ENCODE assay signal across 9 mouse cellular contexts in the genomic region with DNA sequence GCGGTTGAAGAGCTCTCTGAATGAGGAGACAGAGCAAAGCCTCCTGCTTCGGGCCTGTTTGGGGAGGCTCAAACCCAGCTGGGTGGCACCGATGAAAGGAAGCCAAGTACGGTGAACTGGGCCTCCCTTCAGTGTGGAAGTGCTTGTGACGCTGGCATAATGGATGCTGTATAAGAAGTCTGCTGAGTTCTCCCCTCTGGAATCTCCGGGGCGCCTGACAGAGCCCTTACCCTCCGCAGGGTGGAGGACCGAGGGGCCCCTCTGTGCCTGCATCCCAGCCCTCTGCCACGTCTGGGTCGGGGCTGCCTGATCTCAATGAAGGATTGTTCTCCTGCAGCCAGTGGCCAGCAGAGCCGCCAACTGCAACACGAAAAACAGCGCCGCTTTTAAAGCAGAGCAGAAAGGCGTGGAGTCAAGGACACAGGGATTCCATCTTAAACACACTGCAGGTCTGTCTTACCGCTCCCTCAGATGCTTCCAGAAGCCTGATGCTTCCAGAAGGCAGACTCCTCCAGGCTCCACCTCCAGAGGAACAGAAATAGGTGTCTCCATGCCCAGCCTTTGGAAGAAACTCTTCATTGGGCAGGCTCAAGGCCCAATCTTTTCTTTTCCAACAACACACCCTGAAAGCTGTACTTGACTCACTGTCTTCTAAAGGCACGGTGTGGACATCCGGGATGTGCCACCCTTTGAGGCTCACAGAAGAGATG.
DNase-seq lines count a peak whose midpoint lies in the region; ATAC-seq and TF ChIP-seq lines count a peak whose summit lies in the region.
"Had no signal": no experiment of that assay in that cellular context is flagged by ENCODE, and none has a peak within 500 bp of the region (broad histone marks: within the 10 kb centered on the region; RNA-seq: fewer than 3 reads in every experiment).

No protein-coding gene starts in this region.

- intact Hi-C loops in left cerebral cortex, postnatal 10 days (cut with DNase I) = no loop called here

- H3K4me1 ChIP-seq in forebrain, embryonic 14.5 days (ENCODE audit: control insufficient read depth, insufficient read depth, low read length) = peaks cover 21% of the 10 kb centered on the region

- H3K36me3 ChIP-seq in forebrain, embryonic 14.5 days (ENCODE audit: control insufficient read depth, insufficient read depth, low read length) = no peaks in the 10 kb centered on the region

- H3K4me3 ChIP-seq in layer of hippocampus, adult 2 months = no peak overlapping the region
- H3K4me3 ChIP-seq in forebrain, embryonic 14.5 days (ENCODE audit: low read depth, low read length) = no peak overlapping the region

- no peak overlapping the region for H3K27ac ChIP-seq in layer of hippocampus, adult 2 months
- H3K27ac ChIP-seq in forebrain, embryonic 14.5 days (ENCODE audit: low read depth, low read length) = peak overlapping the region; percentile 27; the same call in 1 of the 2 replicates
- H3K27ac ChIP-seq: kidney, postnatal 0 days had no signal

- no peaks in the 10 kb centered on the region for H3K27me3 ChIP-seq in forebrain, embryonic 14.5 days (replicated peaks; ENCODE audit: control insufficient read depth, insufficient read depth, low read length)

- 0 out of 2 replicates have a peak overlapping the region, but pooled peaks have one; percentile 45 for H3K9ac ChIP-seq in forebrain, embryonic 14.5 days (ENCODE audit: low read length)

- 17% methylated on average over 19 of the region's 19 CpGs for WGBS in forebrain, embryonic 14.5 days

- peak; percentile 74 for ATAC-seq in forebrain, embryonic 14.5 days
- ATAC-seq in erythroid progenitor cell, adult 5-6 weeks (replicated peaks; ENCODE audit: low FRiP score, poor library complexity, severe bottlenecking) = no peak
- ATAC-seq in activated CD4-positive, CD25-positive, alpha-beta regulatory T cell, adult 4 months = no peak

- DNase-seq in layer of hippocampus, postnatal 10 days (ENCODE audit: low spot score in 2 of 2) = peak; percentile 29 to 47
- DNase-seq in layer of hippocampus, adult 2 months (ENCODE audit: low spot score in 2 of 2) = no peak
- DNase-seq in forebrain, embryonic 14.5 days (ENCODE audit: low spot score) = peak; percentile 43
- peak; percentile 27 to 48 for DNase-seq in left cerebral cortex, postnatal 10 days (ENCODE audit: extremely low spot score in 1 of 2, low spot score in 2 of 2)
- peak; percentile 53 for DNase-seq in retina, postnatal 1 day
- DNase-seq in kidney, postnatal 14 days = no peak

- peak overlapping the region; percentile 23; the same call in 1 of the 2 replicates for H3K4me2 ChIP-seq in forebrain, embryonic 14.5 days (ENCODE audit: low read length)

- no peaks in the 10 kb centered on the region for H3K9me3 ChIP-seq in forebrain, embryonic 14.5 days (replicated peaks; ENCODE audit: control insufficient read depth, low read length)

- TF ChIP-seq CTCF in layer of hippocampus, adult 2 months (conservative IDR thresholded peaks at IDR 0.05) = no peak

Comparison
In these comparisons a context has a peak if more than half of its experiments do, and no peak if none do; other contexts are left out.
1. DNase-seq: peak in layer of hippocampus, postnatal 10 days (2 of 2), forebrain, embryonic 14.5 days (single experiment), left cerebral cortex, postnatal 10 days (2 of 2) and retina, postnatal 1 day (single experiment); none in layer of hippocampus, adult 2 months (0 of 2) and kidney, postnatal 14 days (single experiment).